Comparison of ENCODE assay signal across 8 mouse cellular contexts in the genomic region with DNA sequence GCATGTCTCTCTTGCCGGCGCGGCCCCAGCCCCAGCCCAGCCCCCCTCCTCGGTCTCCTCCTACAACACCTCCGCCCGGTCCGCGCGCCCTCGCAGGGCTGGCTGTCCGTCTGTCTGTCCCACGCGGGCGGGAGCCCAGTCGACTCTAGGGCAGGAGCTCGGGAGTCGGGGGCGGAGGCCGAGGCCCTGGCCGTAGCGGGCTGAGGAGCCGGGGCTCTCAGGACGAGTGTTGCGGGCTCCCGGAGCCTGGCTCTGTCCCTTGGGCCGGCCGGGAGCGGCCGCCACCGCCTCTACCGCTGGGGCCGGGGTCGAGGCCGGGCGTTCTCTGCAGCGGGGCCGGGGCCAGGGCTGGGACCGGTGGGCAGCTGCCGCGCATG.
DNase-seq lines count a peak whose midpoint lies in the region; ATAC-seq and TF ChIP-seq lines count a peak whose summit lies in the region.

No protein-coding gene starts in this region.

- H3K4me1 ChIP-seq in heart, postnatal 0 days (ENCODE audit: control insufficient read depth, insufficient read depth), result 0 out of 2 replicates have a peak, but pooled peaks cover 6% of the 10 kb centered on the region
- peaks cover 15% of the 10 kb centered on the region for H3K4me1 ChIP-seq in limb, embryonic 14.5 days (ENCODE audit: control insufficient read depth, insufficient read depth, low read length)
- peaks cover 8% of the 10 kb centered on the region; the same call in 1 of the 2 replicates for H3K4me1 ChIP-seq in neural tube, embryonic 11.5 days (ENCODE audit: control insufficient read depth, insufficient read depth, low read length)

- no peak for TF ChIP-seq POLR2A in limb, embryonic 14.5 days (IDR thresholded peaks at IDR 0.05; ENCODE audit: borderline replicate concordance, extremely low read depth, insufficient read depth, insufficient read length)

- H3K4me2 ChIP-seq in heart, postnatal 0 days (ENCODE audit: low read depth, low read length), result peak overlapping the region; percentile 98
- peak overlapping the region; percentile 95 for H3K4me2 ChIP-seq in limb, embryonic 14.5 days (replicated peaks; ENCODE audit: low read depth, low read length, severe bottlenecking)
- H3K4me2 ChIP-seq in neural tube, embryonic 11.5 days (ENCODE audit: low read depth), result peak overlapping the region; percentile 98

- peak overlapping the region; percentile 30 for H3K9ac ChIP-seq in heart, postnatal 0 days (replicated peaks; ENCODE audit: low read depth, low read length)
- peak overlapping the region; percentile 71 for H3K9ac ChIP-seq in limb, embryonic 14.5 days (ENCODE audit: low read depth, low read length, severe bottlenecking)
- peak overlapping the region; percentile 86 for H3K9ac ChIP-seq in neural tube, embryonic 11.5 days (ENCODE audit: low read length)

- no peaks in the 10 kb centered on the region for H3K9me3 ChIP-seq in heart, postnatal 0 days (replicated peaks; ENCODE audit: control insufficient read depth, low read length)
- no peaks in the 10 kb centered on the region for H3K9me3 ChIP-seq in limb, embryonic 14.5 days (ENCODE audit: control insufficient read depth, low read length)
- H3K9me3 ChIP-seq in neural tube, embryonic 11.5 days (ENCODE audit: control insufficient read depth, low read length), result no peaks in the 10 kb centered on the region

- H3K4me3 ChIP-seq in C2C12 (ENCODE audit: insufficient read depth, poor library complexity, severe bottlenecking), result no peak overlapping the region
- peak overlapping the region; percentile 63 for H3K4me3 ChIP-seq in heart, postnatal 0 days (ENCODE audit: low read depth, low read length)
- H3K4me3 ChIP-seq in limb, embryonic 14.5 days (replicated peaks; ENCODE audit: low read length), result peak overlapping the region; percentile 66
- H3K4me3 ChIP-seq in neural tube, embryonic 11.5 days (ENCODE audit: low read depth, low read length), result peak overlapping the region; percentile 49

- ATAC-seq in heart, postnatal 0 days (ENCODE audit: insufficient read depth, low read depth), result peak; percentile 37
- ATAC-seq in limb, embryonic 14.5 days (ENCODE audit: low FRiP score, low read depth), result peak; percentile 41
- ATAC-seq in neural tube, embryonic 11.5 days (ENCODE audit: insufficient read depth, low FRiP score, low TSS enrichment), result peak; percentile 0

- no peak overlapping the region for H3K27ac ChIP-seq in heart, postnatal 0 days (ENCODE audit: low read depth)
- H3K27ac ChIP-seq in limb, embryonic 14.5 days (replicated peaks; ENCODE audit: low read depth, low read length), result no peak overlapping the region
- peak overlapping the region; percentile 67 for H3K27ac ChIP-seq in neural tube, embryonic 11.5 days (ENCODE audit: low read depth, low read length)

- peak overlapping the region; percentile 47 for H3ac ChIP-seq in C2C12 (ENCODE audit: control insufficient read depth, insufficient read length, low read depth)

- peaks cover 53% of the 10 kb centered on the region for H3K27me3 ChIP-seq in C2C12 (ENCODE audit: control insufficient read depth, insufficient read depth, insufficient read length)
- H3K27me3 ChIP-seq in heart, postnatal 0 days (ENCODE audit: control insufficient read depth, insufficient read depth, low read length), result peaks cover 64% of the 10 kb centered on the region
- peaks cover 35% of the 10 kb centered on the region for H3K27me3 ChIP-seq in limb, embryonic 14.5 days (ENCODE audit: control insufficient read depth, insufficient read depth, low read length)
- H3K27me3 ChIP-seq in neural tube, embryonic 11.5 days (ENCODE audit: control insufficient read depth, insufficient read depth, low read length), result peaks cover 31% of the 10 kb centered on the region

- peak; percentile 28 to 30 for DNase-seq in adrenal gland, adult 18-20 months (ENCODE audit: low spot score in 2 of 2)
- DNase-seq in adrenal gland, adult 2 months, result no peak
- peak; percentile 56 for DNase-seq in embryo, embryonic 10.5 days (ENCODE audit: low spot score)
- DNase-seq in heart, postnatal 0 days (ENCODE audit: low spot score), result peak; percentile 19
- DNase-seq in limb, embryonic 14.5 days (ENCODE audit: low spot score), result no peak
- peak; percentile 64 for DNase-seq in neural tube, embryonic 11.5 days (ENCODE audit: low spot score)
- DNase-seq in spleen, adult 18-20 months, result no peak

- whole genome bisulfite sequencing in heart, postnatal 0 days, result under 1% methylated on average over 38 of the region's 40 CpGs
- 0% methylated on average over 21 of the region's 40 CpGs for WGBS in limb, embryonic 14.5 days
- under 1% methylated on average over 30 of the region's 40 CpGs for WGBS in neural tube, embryonic 11.5 days

- H3K36me3 ChIP-seq in C2C12 (ENCODE audit: control insufficient read depth, insufficient read depth), result no peaks in the 10 kb centered on the region
- H3K36me3 ChIP-seq in heart, postnatal 0 days (replicated peaks; ENCODE audit: control insufficient read depth, insufficient read depth, low read length), result no peaks in the 10 kb centered on the region
- H3K36me3 ChIP-seq in limb, embryonic 14.5 days (ENCODE audit: control insufficient read depth, insufficient read depth, low read length), result no peaks in the 10 kb centered on the region
- no peaks in the 10 kb centered on the region for H3K36me3 ChIP-seq in neural tube, embryonic 11.5 days (ENCODE audit: control insufficient read depth, insufficient read depth, low read length)

- no peaks in the 10 kb centered on the region for H3K79me3 ChIP-seq in C2C12 (ENCODE audit: low read depth)

- no peak for TF ChIP-seq CTCF in C2C12 (IDR thresholded peaks at IDR 0.05; ENCODE audit: control insufficient read depth, insufficient read depth, insufficient read length)
- no peak for TF ChIP-seq CTCF in heart, postnatal 0 days (IDR thresholded peaks at IDR 0.05; ENCODE audit: low read depth)

- no peak for TF ChIP-seq EP300 in heart, postnatal 0 days (IDR thresholded peaks at IDR 0.05; ENCODE audit: low read depth)

- H3K79me2 ChIP-seq in C2C12 (ENCODE audit: control insufficient read depth, insufficient read depth), result no peaks in the 10 kb centered on the region

TF ChIP-seq in C2C12, 6 proteins besides CTCF, POLR2A, EP300 and RAD21:
- TF ChIP-seq MYOG (IDR thresholded peaks at IDR 0.05; ENCODE audit: control insufficient read depth, extremely low read depth, insufficient read length) (no peak), FOSL1 (IDR thresholded peaks at IDR 0.05; ENCODE audit: insufficient read depth, low read length, poor library complexity, severe bottlenecking) (no peak), MYOD1 (IDR thresholded peaks at IDR 0.05; ENCODE audit: control insufficient read depth, insufficient read length, low read depth) (no peak), USF1 (IDR thresholded peaks at IDR 0.05; ENCODE audit: low read depth) (no peak), CEBPB (IDR thresholded peaks at IDR 0.05; ENCODE audit: low read depth) (no peak), MAX (IDR thresholded peaks at IDR 0.05) (no peak)

Comparison
In these comparisons a context has a peak if more than half of its experiments do, and no peak if none do; other contexts are left out.
1. DNase-seq: peak in adrenal gland, adult 18-20 months (2 of 2), embryo, embryonic 10.5 days (single experiment), heart, postnatal 0 days (single experiment) and neural tube, embryonic 11.5 days (single experiment); none in adrenal gland, adult 2 months (single experiment), limb, embryonic 14.5 days (single experiment) and spleen, adult 18-20 months (0 of 2).
2. H3K9ac ChIP-seq: peak in every context shown above with its lines; median percentile 86 in neural tube, embryonic 11.5 days; 71 in limb, embryonic 14.5 days; 30 in heart, postnatal 0 days.
3. Peak in every context shown above with its lines, with median percentiles within 50 percentile points of each other: ATAC-seq and H3K4me2 ChIP-seq.